Mouse (Mus musculus) ES-Bruce4 (cell line): ENCODE measurements around the gene Mvk. TPM values are rescaled to one million over a fixed set of nuclear protein-coding genes. Genes with fewer than 3 reads are reported as not detected.
A peak's percentile ranks its signal among the peaks of the same experiment; 100 is the strongest.

Source experiments
- H3K27ac ChIP-seq: 2 replicates; pipeline ENCODE4 v1.5.1; 2012; ENCODE audit warnings: low read length, inconsistent platforms; ENCODE audit not compliant: insufficient read depth
- H3K27me3 ChIP-seq: 2 replicates; pipeline ENCODE4 v1.6.1; 2012; ENCODE audit warnings: mild to moderate bottlenecking, low read length, inconsistent platforms; ENCODE audit not compliant: control insufficient read depth, poor library complexity, insufficient read depth, severe bottlenecking
- H3K36me3 ChIP-seq: 2 replicates; pipeline ENCODE4 v1.6.1; 2012; ENCODE audit warnings: inconsistent platforms, mild to moderate bottlenecking, low read length, moderate library complexity; ENCODE audit not compliant: control insufficient read depth, poor library complexity, insufficient read depth, severe bottlenecking
- H3K4me1 ChIP-seq: one replicate; pipeline ENCODE4 v1.8.1; 2011; ENCODE audit warnings: low read length; ENCODE audit not compliant: control insufficient read depth, insufficient read depth
- H3K4me3 ChIP-seq: 2 replicates; pipeline ENCODE4 v1.5.1; 2011; ENCODE audit warnings: low read depth, mild to moderate bottlenecking, low read length
- H3K9ac ChIP-seq: 2 replicates; pipeline ENCODE4 v1.6.1; 2012; ENCODE audit warnings: low read depth, mild to moderate bottlenecking, inconsistent platforms; ENCODE audit not compliant: poor library complexity, severe bottlenecking
- H3K9me3 ChIP-seq: replicated peaks from 2 replicates; pipeline ENCODE4 v1.6.1; 2012; ENCODE audit warnings: mild to moderate bottlenecking, low read length, inconsistent platforms; ENCODE audit not compliant: control insufficient read depth, poor library complexity, insufficient read depth, severe bottlenecking
- CTCF ChIP-seq: IDR thresholded peaks from one replicate; pipeline ENCODE4 v1.8.1; 2011; ENCODE audit warnings: low read depth, low read length
- EP300 ChIP-seq: IDR thresholded peaks from 2 replicates; pipeline ENCODE4 v1.6.1; 2011; ENCODE audit warnings: low read depth, low read length; ENCODE audit not compliant: insufficient read depth
- POLR2A ChIP-seq: IDR thresholded peaks from one replicate; pipeline ENCODE4 v1.8.1; 2011; ENCODE audit warnings: low read length; ENCODE audit not compliant: insufficient read depth
- polyA plus RNA-seq: library from polyadenylated mRNA; stranded (reverse); fragments of >200 nt; gene quantifications from 2 replicates; pipeline ENCODE4 v1.2.4, GENCODE M21; 2011; ENCODE audit warnings: low read depth; ENCODE audit not compliant: missing spikeins, insufficient read depth, insufficient read length

The Mvk gene
- polyA plus RNA-seq: 16.7 and 18.3 TPM in 2 replicates

GRCm38 (mm10) chr5:114443566-114444367 is at the start of gene Mvk, which contains the start of gene Mmab:
Mvk (plus strand) TSS chr5:114444269.
Mmab (minus strand) TSS chr5:114444060.
- H3K36me3 ChIP-seq: no peaks in the 10 kb centered on the region
- TF ChIP-seq CTCF (no peak), EP300 (no peak; the same call in 1 of the 2 replicates), POLR2A (no peak)
- H3K4me1 ChIP-seq: no peaks in the 10 kb centered on the region
- H3K9me3 ChIP-seq: no peaks in the 10 kb centered on the region
- peak within 1 kb of the TSS; percentile 90 for H3K9ac ChIP-seq
- H3K27ac ChIP-seq: peak within 1 kb of the TSS; percentile 10; the same call in 1 of the 2 replicates
- peak within 1 kb of the TSS; percentile 81 for H3K4me3 ChIP-seq
- no peaks in the 10 kb centered on the region for H3K27me3 ChIP-seq

GRCm38 (mm10) chr5:114406592-114406991 is 37.5 kb upstream of the Mvk start:
- H3K9me3 ChIP-seq: no peaks in the 10 kb centered on the region
- no peak overlapping the region for H3K9ac ChIP-seq
- H3K4me3 ChIP-seq: no peak overlapping the region
- H3K27ac ChIP-seq: no peak overlapping the region
- H3K4me1 ChIP-seq: no peaks in the 10 kb centered on the region
- H3K36me3 ChIP-seq: peaks cover 8% of the 10 kb centered on the region; the same call in 1 of the 2 replicates
- TF ChIP-seq CTCF (no peak), POLR2A (no peak), EP300 (no peak)
- no peaks in the 10 kb centered on the region for H3K27me3 ChIP-seq

DNA sequence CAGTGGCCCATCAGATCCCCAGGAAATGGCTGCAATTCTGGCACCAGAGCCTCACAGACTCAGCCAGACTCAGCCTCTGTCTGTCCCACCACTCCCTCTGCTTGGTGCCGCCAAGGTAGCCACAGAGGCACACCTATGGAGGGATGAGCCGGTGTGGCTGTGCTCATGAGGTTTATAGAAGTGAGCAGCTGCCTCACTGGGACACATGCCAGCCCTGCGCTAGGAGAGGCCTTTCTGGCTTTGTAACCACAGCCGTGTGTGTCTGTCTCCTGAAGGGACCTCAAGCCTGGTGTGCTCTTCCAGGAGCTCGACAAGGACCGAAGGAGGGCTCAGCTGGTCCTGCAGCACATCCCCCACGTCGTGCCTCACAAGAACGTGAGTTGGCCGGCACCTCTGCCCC is 36.8 kb upstream of the Mvk start:
- H3K4me1 ChIP-seq: no peaks in the 10 kb centered on the region
- no peak overlapping the region for H3K4me3 ChIP-seq
- peaks cover 8% of the 10 kb centered on the region; the same call in 1 of the 2 replicates for H3K36me3 ChIP-seq
- no peaks in the 10 kb centered on the region for H3K9me3 ChIP-seq
- no peaks in the 10 kb centered on the region for H3K27me3 ChIP-seq
- no peak overlapping the region for H3K27ac ChIP-seq
- no peak overlapping the region for H3K9ac ChIP-seq
- no peak for TF ChIP-seq POLR2A
- no peak for TF ChIP-seq CTCF
- TF ChIP-seq EP300: no peak

GRCm38 (mm10) chr5:114407810-114408209 is 36.3 kb upstream of the Mvk start:
- Histone ChIP-seq H3K27ac (no peak overlapping the region), H3K36me3 (peaks cover 8% of the 10 kb centered on the region; the same call in 1 of the 2 replicates)
- TF ChIP-seq POLR2A: no peak
- TF ChIP-seq CTCF: no peak
- TF ChIP-seq EP300: no peak

DNA sequence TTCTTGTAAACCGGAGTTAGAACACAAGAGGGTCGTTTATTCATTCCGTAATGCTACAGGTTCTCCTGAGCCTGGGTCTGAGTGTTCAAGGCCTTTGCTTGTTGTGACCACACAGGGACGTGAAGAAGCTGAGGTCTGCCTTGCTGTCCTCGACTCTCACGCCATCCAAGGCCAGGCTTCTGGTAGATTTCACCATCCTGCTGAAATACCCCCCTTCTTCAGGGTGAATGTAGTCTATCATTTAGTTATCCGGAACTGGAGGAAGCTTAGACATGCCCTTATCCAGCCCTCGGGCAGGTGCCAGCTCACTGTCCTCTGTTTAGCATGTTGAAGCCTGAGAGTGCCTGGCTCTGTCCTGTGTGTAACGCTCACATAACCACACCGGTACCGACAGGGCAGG is 35.2 kb upstream of the Mvk start:
- Histone ChIP-seq H3K36me3 (peaks cover 8% of the 10 kb centered on the region; the same call in 1 of the 2 replicates), H3K9me3 (no peaks in the 10 kb centered on the region), H3K4me3 (no peak overlapping the region), H3K4me1 (no peaks in the 10 kb centered on the region), H3K27me3 (no peaks in the 10 kb centered on the region), H3K9ac (no peak overlapping the region), H3K27ac (no peak overlapping the region)
- TF ChIP-seq CTCF: no peak
- no peak for TF ChIP-seq EP300
- TF ChIP-seq POLR2A: no peak

More at GRCm38 (mm10) chr5:114407810-114408209, 36.3 kb upstream of the Mvk start:
- Histone ChIP-seq H3K27me3 (no peaks in the 10 kb centered on the region), H3K9ac (no peak overlapping the region), H3K4me1 (no peaks in the 10 kb centered on the region), H3K4me3 (no peak overlapping the region), H3K9me3 (no peaks in the 10 kb centered on the region)

GRCm38 (mm10) chr5:114410429-114410828 is 33.6 kb upstream of the Mvk start:
- no peak for TF ChIP-seq EP300
- TF ChIP-seq CTCF: no peak
- TF ChIP-seq POLR2A: no peak
- no peak overlapping the region for H3K27ac ChIP-seq
- no peak overlapping the region for H3K4me3 ChIP-seq
- no peak overlapping the region for H3K9ac ChIP-seq
- no peaks in the 10 kb centered on the region for H3K9me3 ChIP-seq
- H3K4me1 ChIP-seq: no peaks in the 10 kb centered on the region
- H3K27me3 ChIP-seq: no peaks in the 10 kb centered on the region
- peaks cover 12% of the 10 kb centered on the region for H3K36me3 ChIP-seq
